Comparison of ENCODE assay signal across 20 mouse cellular contexts in genomic region chr14:86396876-86397275, GRCm38 (mm10).
A peak's percentile ranks its signal among the peaks of the same experiment; 100 is the strongest.
DNase-seq lines count a peak whose midpoint lies in the region; ATAC-seq and TF ChIP-seq lines count a peak whose summit lies in the region.
"Had no signal": no experiment of that assay in that cellular context is flagged by ENCODE, and none has a peak within 500 bp of the region (broad histone marks: within the 10 kb centered on the region; RNA-seq: fewer than 3 reads in every experiment).

No protein-coding gene starts in this region.

- H3K4me1 ChIP-seq in hindbrain, embryonic 13.5 days (replicated peaks) = peaks cover 23% of the 10 kb centered on the region
- 0 out of 2 replicates have a peak, but pooled peaks cover 3% of the 10 kb centered on the region for H3K4me1 ChIP-seq in hindbrain, postnatal 0 days (ENCODE audit: insufficient read depth, low read length)
- H3K4me1 ChIP-seq: heart, embryonic 15.5 days had no signal

- peak overlapping the region; percentile 45; the same call in 1 of the 2 replicates for H3K4me2 ChIP-seq in hindbrain, embryonic 13.5 days
- no peak overlapping the region for H3K4me2 ChIP-seq in hindbrain, postnatal 0 days (ENCODE audit: low read depth, low read length)
- H3K4me2 ChIP-seq: embryonic facial prominence, embryonic 15.5 days had no signal

- H3K9ac ChIP-seq in hindbrain, embryonic 13.5 days = no peak overlapping the region
- no peak overlapping the region for H3K9ac ChIP-seq in hindbrain, postnatal 0 days (replicated peaks; ENCODE audit: low read length)
- H3K9ac ChIP-seq: embryonic facial prominence, embryonic 15.5 days; heart, embryonic 15.5 days had no signal

- no peak for DNase-seq in hindbrain, postnatal 0 days (ENCODE audit: low spot score)
- peak; percentile 6 for DNase-seq in retina, postnatal 1 day
- DNase-seq in retina, embryonic 14.5 days (ENCODE audit: low spot score) = no peak
- DNase-seq in R1 (ENCODE audit: low read depth, low spot score) = peak; percentile 90
- DNase-seq in heart, adult 9 months (ENCODE audit: low spot score in 2 of 2) = no peak
- DNase-seq: adrenal gland, adult 8-10 months; adrenal gland, postnatal 36 days; cerebellum, adult 2 months; embryo, embryonic 11 days; gastrocnemius, postnatal 10 days; heart, adult 18-20 months; heart, postnatal 14 days; kidney, adult 2 months had no signal

- H3K27me3 ChIP-seq in hindbrain, embryonic 13.5 days = no peaks in the 10 kb centered on the region
- no peaks in the 10 kb centered on the region for H3K27me3 ChIP-seq in hindbrain, postnatal 0 days (ENCODE audit: insufficient read depth, low read length)
- H3K27me3 ChIP-seq: forebrain, embryonic 13.5 days; heart, embryonic 15.5 days had no signal

- no peaks in the 10 kb centered on the region for H3K36me3 ChIP-seq in hindbrain, embryonic 13.5 days
- H3K36me3 ChIP-seq in hindbrain, postnatal 0 days (ENCODE audit: insufficient read depth, low read length) = no peaks in the 10 kb centered on the region
- H3K36me3 ChIP-seq: embryonic facial prominence, embryonic 15.5 days; heart, embryonic 15.5 days had no signal

- 62% methylated on average over 3 of the region's 3 CpGs for WGBS in hindbrain, embryonic 13.5 days
- 69% methylated on average over 3 of the region's 3 CpGs for WGBS in hindbrain, postnatal 0 days

- TF ChIP-seq CTCF in hindbrain, postnatal 0 days (IDR thresholded peaks at IDR 0.05; ENCODE audit: low read depth) = no peak

- H3K4me3 ChIP-seq in hindbrain, embryonic 13.5 days = no peak overlapping the region
- H3K4me3 ChIP-seq in hindbrain, postnatal 0 days (ENCODE audit: low read length) = no peak overlapping the region
- H3K4me3 ChIP-seq: embryonic facial prominence, embryonic 15.5 days; erythroblast, embryonic 14.5 days had no signal

- no peak for ATAC-seq in hindbrain, embryonic 13.5 days (ENCODE audit: low FRiP score)
- ATAC-seq in hindbrain, postnatal 0 days = no peak
- ATAC-seq: intestine, embryonic 16.5 days; Patski had no signal

- H3K9me3 ChIP-seq in hindbrain, embryonic 13.5 days = no peaks in the 10 kb centered on the region
- no peaks in the 10 kb centered on the region for H3K9me3 ChIP-seq in hindbrain, postnatal 0 days (ENCODE audit: low read length)
- H3K9me3 ChIP-seq: embryonic facial prominence, embryonic 15.5 days; forebrain, embryonic 13.5 days; heart, embryonic 15.5 days had no signal

- H3K27ac ChIP-seq in hindbrain, embryonic 13.5 days = no peak overlapping the region
- no peak overlapping the region for H3K27ac ChIP-seq in hindbrain, postnatal 0 days
- H3K27ac ChIP-seq: embryonic facial prominence, embryonic 15.5 days; heart, embryonic 15.5 days had no signal

Comparison
In these comparisons a context has a peak if more than half of its experiments do, and no peak if none do; other contexts are left out.
1. DNase-seq: peak in retina, postnatal 1 day (single experiment) and R1 (single experiment); none in hindbrain, postnatal 0 days (single experiment), retina, embryonic 14.5 days (single experiment) and heart, adult 9 months (0 of 2).